Mouse (Mus musculus) adrenal gland, postnatal 25 days (tissue): ENCODE data around the gene P2rx4. TPM values are rescaled to one million over a fixed set of nuclear protein-coding genes. Genes with fewer than 3 reads are reported as not detected.
A peak's percentile ranks its signal among the peaks of the same experiment; 100 is the strongest.
"Not testable (repeated sequence)": the region's sequence is repeated elsewhere in the genome, so short reads cannot be mapped to it uniquely, and the experiment has no call there.

Source experiments
- DNase-seq: peaks from one replicate; pipeline ENCODE4 v3.0.0; 2021; ENCODE audit warnings: mixed read lengths
- long read RNA-seq: library from polyadenylated mRNA; stranded (forward); transcript quantifications from one replicate; pipeline ENCODE4 v2.0.0, GENCODE M21; 2021
- total RNA-seq: library from RNA; stranded (reverse); gene quantifications from 2 replicates; pipeline ENCODE4 v1.2.3, GENCODE M21; 2021

Gene P2rx4
- total RNA-seq: 37.6 and 41.9 TPM in 2 replicates
- long read RNA-seq, transcript P2rx4-201 (12 exons, 2,702 nt): major isoform, 74 of 100 reads
- long read RNA-seq, transcript P2rx4-202 (11 exons, 1,887 nt): minor isoform, 6 of 100 reads
- long read RNA-seq, partial matches to known transcripts: 4 of 100 reads
- long read RNA-seq, other reads (novel, unspliced or antisense): 13 of 100 reads

- DNase-seq: peak; percentile 82
These were observed at the start of gene P2rx4 for GRCm38 (mm10) chr5:122707276-122708181. Gene P2rx4 (plus strand): TSS chr5:122707544.

GRCm38 (mm10) chr5:122662501-122662900 is 44.8 kb upstream of the P2rx4 start:
- DNase-seq: no peak

- no peak for DNase-seq
These were observed 42.3 kb upstream of the P2rx4 start for GRCm38 (mm10) chr5:122665036-122665435.

GRCm38 (mm10) chr5:122668981-122669897 is 38.1 kb upstream of the P2rx4 start:
- DNase-seq: no peak

- not testable (repeated sequence) for DNase-seq
These were observed 35.7 kb upstream of the P2rx4 start for GRCm38 (mm10) chr5:122671641-122672040.

GRCm38 (mm10) chr5:122672298-122672697 is 35.0 kb upstream of the P2rx4 start:
- no peak for DNase-seq

GRCm38 (mm10) chr5:122676002-122676401 is 31.3 kb upstream of the P2rx4 start:
- no peak for DNase-seq

- DNase-seq: no peak
These were observed 29.4 kb upstream of the P2rx4 start for GRCm38 (mm10) chr5:122677983-122678382.

GRCm38 (mm10) chr5:122679881-122680280 is 27.5 kb upstream of the P2rx4 start:
- no peak for DNase-seq

- no peak for DNase-seq
These were observed 26.1 kb upstream of the P2rx4 start for GRCm38 (mm10) chr5:122681276-122681675.

- no peak for DNase-seq
These were observed 23.4 kb upstream of the P2rx4 start for GRCm38 (mm10) chr5:122683926-122684325.

GRCm38 (mm10) chr5:122687391-122687790 is 20.0 kb upstream of the P2rx4 start:
- no peak for DNase-seq

GRCm38 (mm10) chr5:122689153-122689552 is 18.2 kb upstream of the P2rx4 start:
- DNase-seq: no peak

- no peak for DNase-seq
These were observed 16.9 kb upstream of the P2rx4 start for GRCm38 (mm10) chr5:122690486-122690885.

- no peak for DNase-seq
These were observed 13.7 kb upstream of the P2rx4 start for GRCm38 (mm10) chr5:122693431-122694207.

- no peak for DNase-seq
These were observed 11.8 kb upstream of the P2rx4 start for GRCm38 (mm10) chr5:122695516-122695915.

- DNase-seq: no peak
These were observed 9.2 kb upstream of the P2rx4 start for GRCm38 (mm10) chr5:122698041-122698700.

- no peak for DNase-seq
These were observed 8.7 kb upstream of the P2rx4 start for GRCm38 (mm10) chr5:122698701-122699060.

- no peak for DNase-seq
These were observed 7.1 kb upstream of the P2rx4 start for GRCm38 (mm10) chr5:122700109-122700836.

GRCm38 (mm10) chr5:122700837-122701212 is 6.5 kb upstream of the P2rx4 start:
- no peak for DNase-seq

GRCm38 (mm10) chr5:122702156-122702555 is 5.2 kb upstream of the P2rx4 start:
- no peak for DNase-seq
